Comparison of ENCODE assay signal across 16 mouse cellular contexts in genomic region chr13:15398677-15399076, GRCm38 (mm10).
"Had no signal": no experiment of that assay in that cellular context is flagged by ENCODE, and none has a peak within 500 bp of the region (broad histone marks: within the 10 kb centered on the region; RNA-seq: fewer than 3 reads in every experiment).

No protein-coding gene starts in this region.

- H3K4me2 ChIP-seq: neural tube, embryonic 13.5 days; neural tube, embryonic 15.5 days; stomach, embryonic 15.5 days had no signal

- H3K4me3 ChIP-seq: neural tube, embryonic 13.5 days; neural tube, embryonic 15.5 days; stomach, embryonic 15.5 days had no signal

- H3K27ac ChIP-seq: neural tube, embryonic 13.5 days; neural tube, embryonic 15.5 days; stomach, embryonic 15.5 days; stomach, postnatal 0 days had no signal

- H3K4me1 ChIP-seq: stomach, embryonic 15.5 days had no signal

- H3K9me3 ChIP-seq: neural tube, embryonic 13.5 days; neural tube, embryonic 15.5 days; stomach, embryonic 15.5 days had no signal

- H3K27me3 ChIP-seq: neural tube, embryonic 13.5 days; neural tube, embryonic 15.5 days; stomach, embryonic 15.5 days had no signal

- H3K9ac ChIP-seq: neural tube, embryonic 13.5 days; neural tube, embryonic 15.5 days; stomach, embryonic 15.5 days had no signal

- H3K36me3 ChIP-seq: neural tube, embryonic 13.5 days; neural tube, embryonic 15.5 days; stomach, embryonic 15.5 days had no signal

- DNase-seq: retina, postnatal 1 day; right cerebral cortex, adult 18-20 months; right cerebral cortex, postnatal 14 days; right cerebral cortex, postnatal 25 days; right cerebral cortex, postnatal 4 days; spleen, adult 18-20 months; thymus, adult 18-20 months; thymus, adult 2 months; thymus, postnatal 14 days; thymus, postnatal 25 days; thymus, postnatal 36 days; thymus, postnatal 4 days had no signal
